Mouse (Mus musculus) E14TG2a.4 (cell line): Measurements from ENCODE around the gene Ccdc138.

Experiments
- H3K27me3 ChIP-seq: 2 replicates; pipeline ENCODE4 v1.6.1; 2014; ENCODE audit warnings: low read length, control low read depth; ENCODE audit not compliant: insufficient read depth
- H3K36me3 ChIP-seq: 2 replicates; pipeline ENCODE4 v1.6.1; 2014; ENCODE audit warnings: low read length, control low read depth; ENCODE audit not compliant: insufficient read depth
- H3K4me1 ChIP-seq: replicated peaks from 2 replicates; pipeline ENCODE4 v1.6.1; 2014; ENCODE audit warnings: low read depth, low read length, control low read depth
- H3K4me3 ChIP-seq: replicated peaks from 2 replicates; pipeline ENCODE4 v1.5.1; 2014; ENCODE audit warnings: mild to moderate bottlenecking, low read length
- H3K9me3 ChIP-seq: 2 replicates; pipeline ENCODE4 v1.6.1; 2014; ENCODE audit warnings: low read length, control low read depth
- CTCF ChIP-seq: conservative IDR thresholded peaks from 2 replicates; pipeline ENCODE4 v1.5.1; 2014; ENCODE audit warnings: low read length
- NANOG ChIP-seq: IDR thresholded peaks from 2 replicates; pipeline ENCODE4 v1.6.1; 2014; ENCODE audit warnings: borderline replicate concordance, low read length, mixed read lengths
- POU5F1 ChIP-seq: IDR thresholded peaks from 2 replicates; pipeline ENCODE4 v1.6.1; 2014; ENCODE audit warnings: low read length, borderline replicate concordance

Gene Ccdc138

GRCm38 (mm10) chr10:58497320-58498284 is at the start of gene Ccdc138:
Gene Ccdc138, plus strand, starts transcription at chr10:58497948.
- peak within 1 kb of the TSS; percentile 89 for H3K4me3 ChIP-seq
- TF ChIP-seq CTCF, result no peak
- no peak for TF ChIP-seq POU5F1
- no peak for TF ChIP-seq NANOG

GRCm38 (mm10) chr10:58451575-58451974 is 46.2 kb upstream of the Ccdc138 start:
- Histone ChIP-seq H3K9me3 (no peaks in the 10 kb centered on the region), H3K36me3 (peaks cover 40% of the 10 kb centered on the region), H3K4me3 (no peak overlapping the region), H3K4me1 (peaks cover 13% of the 10 kb centered on the region), H3K27me3 (no peaks in the 10 kb centered on the region)
- TF ChIP-seq NANOG, result no peak
- no peak for TF ChIP-seq POU5F1
- TF ChIP-seq CTCF, result no peak

More at GRCm38 (mm10) chr10:58497320-58498284, at the start of gene Ccdc138:
- Histone ChIP-seq H3K27me3 (no peaks in the 10 kb centered on the region), H3K4me1 (peaks cover 24% of the 10 kb centered on the region), H3K36me3 (peaks cover 38% of the 10 kb centered on the region), H3K9me3 (no peaks in the 10 kb centered on the region)

- Histone ChIP-seq H3K4me1 (peaks cover 13% of the 10 kb centered on the region), H3K36me3 (peaks cover 42% of the 10 kb centered on the region), H3K27me3 (no peaks in the 10 kb centered on the region), H3K9me3 (no peaks in the 10 kb centered on the region), H3K4me3 (no peak overlapping the region)
- no peak for TF ChIP-seq NANOG
- TF ChIP-seq POU5F1, result no peak
- TF ChIP-seq CTCF, result no peak
Measured at GRCm38 (mm10) chr10:58452185-58452584, 45.6 kb upstream of the Ccdc138 start.

- Histone ChIP-seq H3K36me3 (peaks cover 86% of the 10 kb centered on the region), H3K4me1 (0 out of 2 replicates have a peak, but pooled peaks cover 8% of the 10 kb centered on the region), H3K4me3 (no peak overlapping the region), H3K9me3 (no peaks in the 10 kb centered on the region), H3K27me3 (no peaks in the 10 kb centered on the region)
- TF ChIP-seq NANOG (no peak), POU5F1 (no peak), CTCF (no peak)
Measured at GRCm38 (mm10) chr10:58459896-58460295, 37.9 kb upstream of the Ccdc138 start.

GRCm38 (mm10) chr10:58477086-58477755 is 20.5 kb upstream of the Ccdc138 start:
- H3K36me3 ChIP-seq, result peaks cover 86% of the 10 kb centered on the region
- no peaks in the 10 kb centered on the region for H3K27me3 ChIP-seq
- no peaks in the 10 kb centered on the region for H3K9me3 ChIP-seq
- H3K4me1 ChIP-seq, result no peaks in the 10 kb centered on the region
- no peak for TF ChIP-seq POU5F1
- TF ChIP-seq CTCF, result no peak
- no peak for TF ChIP-seq NANOG
- no peak overlapping the region for H3K4me3 ChIP-seq

DNA sequence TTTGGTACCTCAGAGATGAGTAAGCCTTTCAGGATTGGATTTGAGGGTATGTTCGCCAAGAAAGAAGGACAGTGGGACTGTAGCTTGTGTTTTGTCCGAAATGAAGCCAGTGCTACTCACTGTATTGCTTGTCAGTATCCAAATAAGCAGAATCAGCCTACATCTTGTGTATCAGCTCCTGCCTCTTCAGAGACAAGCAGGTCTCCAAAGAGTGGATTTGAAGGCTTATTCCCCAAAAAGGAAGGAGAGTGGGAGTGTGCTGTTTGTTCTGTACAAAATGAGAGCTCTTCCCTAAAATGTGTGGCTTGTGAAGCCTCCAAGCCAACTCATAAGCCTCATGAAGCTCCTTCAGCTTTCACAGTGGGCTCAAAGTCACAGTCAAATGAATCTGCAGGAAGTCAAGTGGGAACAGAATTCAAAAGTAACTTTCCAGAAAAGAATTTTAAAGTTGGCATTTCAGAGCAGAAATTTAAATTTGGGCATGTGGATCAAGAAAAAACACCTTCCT is 19.6 kb upstream of the Ccdc138 start:
- no peaks in the 10 kb centered on the region for H3K9me3 ChIP-seq
- peaks cover 88% of the 10 kb centered on the region for H3K36me3 ChIP-seq
- no peaks in the 10 kb centered on the region for H3K4me1 ChIP-seq
- no peak overlapping the region for H3K4me3 ChIP-seq
- H3K27me3 ChIP-seq, result no peaks in the 10 kb centered on the region
- TF ChIP-seq POU5F1 (no peak), NANOG (no peak), CTCF (no peak)

DNA sequence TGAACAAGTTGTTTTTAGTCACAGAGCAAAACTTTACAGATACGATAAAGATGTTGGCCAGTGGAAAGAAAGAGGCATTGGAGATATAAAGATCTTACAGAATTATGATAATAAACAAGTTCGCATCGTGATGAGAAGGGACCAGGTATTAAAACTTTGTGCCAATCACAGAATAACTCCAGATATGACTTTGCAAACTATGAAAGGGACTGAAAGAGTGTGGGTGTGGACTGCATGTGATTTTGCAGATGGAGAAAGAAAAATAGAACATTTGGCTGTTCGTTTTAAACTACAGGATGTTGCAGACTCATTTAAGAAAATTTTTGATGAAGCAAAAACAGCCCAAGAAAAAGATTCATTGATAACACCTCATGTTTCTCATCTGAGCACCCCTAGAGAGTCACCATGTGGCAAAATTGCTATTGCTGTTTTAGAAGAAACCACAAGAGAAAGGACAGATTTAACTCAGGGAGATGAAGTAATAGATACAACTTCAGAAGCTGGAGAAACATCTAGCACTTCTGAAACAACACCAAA is 17.7 kb upstream of the Ccdc138 start:
- TF ChIP-seq CTCF, result no peak
- Histone ChIP-seq H3K27me3 (no peaks in the 10 kb centered on the region), H3K4me3 (no peak overlapping the region), H3K9me3 (no peaks in the 10 kb centered on the region), H3K4me1 (no peaks in the 10 kb centered on the region), H3K36me3 (peaks cover 95% of the 10 kb centered on the region)

- H3K4me3 ChIP-seq, result no peak overlapping the region
- no peaks in the 10 kb centered on the region for H3K4me1 ChIP-seq
- H3K36me3 ChIP-seq, result peaks cover 79% of the 10 kb centered on the region
- no peaks in the 10 kb centered on the region for H3K27me3 ChIP-seq
- H3K9me3 ChIP-seq, result no peaks in the 10 kb centered on the region
- TF ChIP-seq POU5F1 (no peak), CTCF (no peak)
Measured at GRCm38 (mm10) chr10:58491031-58491430, 6.7 kb upstream of the Ccdc138 start.
